Mouse (Mus musculus): ENCODE measurements around the gene Plppr2. TPM values are rescaled to one million over a fixed set of nuclear protein-coding genes. Genes with fewer than 3 reads are reported as not detected.

Gene Plppr2
- total and polyA plus RNA-seq, 3 experiments: 1.3 to 13.9 TPM; not detected in 1

DNA sequence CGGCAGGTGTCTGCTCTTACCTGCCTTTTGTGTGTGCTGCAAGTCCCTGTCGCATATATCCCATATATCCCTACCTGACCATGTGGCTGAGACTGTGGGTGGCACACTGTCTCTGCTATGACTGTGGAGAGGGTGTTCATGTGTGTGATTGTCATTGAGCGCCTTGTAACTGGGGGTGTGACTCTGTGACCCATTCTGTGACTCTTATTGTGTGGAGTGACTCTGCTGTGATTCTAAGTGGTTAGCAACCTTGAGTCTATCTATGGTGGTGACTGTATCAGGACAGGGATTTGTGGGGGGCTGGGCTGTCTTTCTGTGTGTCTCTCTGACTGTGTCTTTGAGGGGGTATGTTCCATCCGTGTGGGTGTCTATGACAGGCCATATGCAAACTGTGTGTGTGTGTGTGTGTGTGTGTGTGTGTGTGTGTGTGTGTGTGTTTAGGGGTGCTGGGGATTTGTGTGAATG is 910 bp downstream of the Plppr2 start:
- Histone ChIP-seq H3K4me3 (ENCODE audit: control insufficient read depth in 1 of 2, insufficient read depth in 1 of 2, low read depth in 2 of 2, low read length in 2 of 2) (no peak overlapping the region), H3K79me2 (ENCODE audit: control insufficient read depth, insufficient read depth, low read length, poor library complexity) (no peaks in the 10 kb centered on the region), H3K4me1 (ENCODE audit: control insufficient read depth in 1 of 2, insufficient read depth in 2 of 2, low read length in 2 of 2) (peaks cover 10 to 17% of the 10 kb centered on the region in 2 experiments), H3K27me3 (ENCODE audit: control insufficient read depth in 1 of 2, insufficient read depth in 2 of 2, low read length in 2 of 2) (no peaks in the 10 kb centered on the region), H3K27ac (ENCODE audit: control insufficient read depth, low read depth, low read length) (no peak overlapping the region), H3K9ac (ENCODE audit: control insufficient read depth, low read depth, low read length, poor library complexity, severe bottlenecking) (no peak overlapping the region), H3K9me3 (replicated peaks; ENCODE audit: insufficient read depth, low read length) (no peaks in the 10 kb centered on the region), H3K36me3 (ENCODE audit: control insufficient read depth in 1 of 2, insufficient read depth in 2 of 2, low read length in 2 of 2) (peaks cover 0 to 10% of the 10 kb centered on the region in 2 experiments; a peak in 2 of 4 replicates)
- DNase-seq (ENCODE audit: low read depth, low spot score): peak; percentile 45
- TF ChIP-seq RCOR1 (IDR thresholded peaks at IDR 0.05; ENCODE audit: low read depth, low read length): no peak
- no peak for TF ChIP-seq CTCF (IDR thresholded peaks at IDR 0.05 in 2 of 3, conservative IDR thresholded peaks at IDR 0.05 in 1 of 3; ENCODE audit: control insufficient read depth in 1 of 3, insufficient read depth in 1 of 3, low read depth in 2 of 3, low read length in 3 of 3, poor library complexity in 1 of 3, severe bottlenecking in 1 of 3)
- no peak for TF ChIP-seq ZKSCAN1 (IDR thresholded peaks at IDR 0.05; ENCODE audit: low read depth, low read length)
- no peak for TF ChIP-seq TCF12 (IDR thresholded peaks at IDR 0.05; ENCODE audit: low read depth, low read length)
- TF ChIP-seq ZNF384 (IDR thresholded peaks at IDR 0.05; ENCODE audit: low read depth, low read length): no peak
- no peak for TF ChIP-seq MYB (IDR thresholded peaks at IDR 0.05; ENCODE audit: low read depth, low read length)
- no peak for TF ChIP-seq USF2 (IDR thresholded peaks at IDR 0.05; ENCODE audit: borderline replicate concordance in 1 of 2, insufficient read depth in 1 of 2, low read depth in 1 of 2, low read length in 2 of 2)
- no peak for TF ChIP-seq E2F4 (IDR thresholded peaks at IDR 0.05; ENCODE audit: borderline replicate concordance, low read depth, low read length)
- TF ChIP-seq MYC (IDR thresholded peaks at IDR 0.05; ENCODE audit: low read depth, low read length): no peak
- TF ChIP-seq POLR2A (IDR thresholded peaks at IDR 0.05; ENCODE audit: control insufficient read depth in 1 of 2, insufficient read depth in 1 of 2, low read depth in 1 of 2, low read length in 2 of 2, poor library complexity in 1 of 2): no peak

- Histone ChIP-seq H3K9me3 (replicated peaks; ENCODE audit: insufficient read depth, low read length) (no peaks in the 10 kb centered on the region), H3K27me3 (ENCODE audit: control insufficient read depth in 1 of 2, insufficient read depth in 2 of 2, low read length in 2 of 2) (no peaks in the 10 kb centered on the region), H3K9ac (ENCODE audit: control insufficient read depth, low read depth, low read length, poor library complexity, severe bottlenecking) (no peak overlapping the region), H3K4me1 (ENCODE audit: control insufficient read depth in 1 of 2, insufficient read depth in 2 of 2, low read length in 2 of 2) (peaks cover 10 to 13% of the 10 kb centered on the region in 2 experiments), H3K4me3 (ENCODE audit: control insufficient read depth in 1 of 2, insufficient read depth in 1 of 2, low read depth in 2 of 2, low read length in 2 of 2) (no peak overlapping the region), H3K36me3 (ENCODE audit: control insufficient read depth in 1 of 2, insufficient read depth in 2 of 2, low read length in 2 of 2) (peaks cover 0 to 10% of the 10 kb centered on the region in 2 experiments; a peak in 2 of 4 replicates), H3K79me2 (ENCODE audit: control insufficient read depth, insufficient read depth, low read length, poor library complexity) (no peaks in the 10 kb centered on the region), H3K27ac (ENCODE audit: control insufficient read depth, low read depth, low read length) (no peak overlapping the region)
- no peak for DNase-seq (ENCODE audit: low read depth, low spot score)
- no peak for TF ChIP-seq POLR2AphosphoS5 (IDR thresholded peaks at IDR 0.05; ENCODE audit: borderline replicate concordance, low read depth, low read length)
- TF ChIP-seq USF1 (IDR thresholded peaks at IDR 0.05; ENCODE audit: low read depth, low read length): no peak
These were observed 1.5 kb downstream of the Plppr2 start for GRCm38 (mm10) chr9:21938234-21938855.

DNA sequence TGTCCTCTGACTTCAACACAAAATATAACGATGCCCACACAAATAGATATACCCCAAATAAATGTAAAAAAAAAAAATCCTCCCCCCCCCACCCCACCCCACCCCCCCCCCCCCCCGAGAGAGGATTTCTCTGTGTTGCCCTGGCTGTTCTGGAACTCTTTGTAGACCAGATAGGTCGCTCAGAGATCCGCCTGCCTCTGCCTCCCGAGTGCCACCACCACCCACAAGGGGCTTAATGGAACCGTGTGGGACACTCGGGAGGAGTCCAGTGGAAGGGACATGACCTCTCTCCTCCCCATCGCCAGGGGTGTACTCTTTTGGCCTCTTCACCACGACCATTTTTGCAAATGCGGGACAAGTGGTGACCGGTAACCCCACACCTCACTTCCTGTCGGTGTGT is 6.2 kb downstream of the Plppr2 start:
- Histone ChIP-seq H3K9ac (ENCODE audit: control insufficient read depth, low read depth, low read length, poor library complexity, severe bottlenecking) (no peak overlapping the region), H3K27me3 (ENCODE audit: control insufficient read depth in 1 of 2, insufficient read depth in 2 of 2, low read length in 2 of 2) (no peaks in the 10 kb centered on the region), H3K9me3 (replicated peaks; ENCODE audit: insufficient read depth, low read length) (no peaks in the 10 kb centered on the region), H3K4me3 (ENCODE audit: control insufficient read depth in 1 of 2, insufficient read depth in 1 of 2, low read depth in 2 of 2, low read length in 2 of 2) (no peak overlapping the region), H3K4me1 (ENCODE audit: control insufficient read depth in 1 of 2, insufficient read depth in 2 of 2, low read length in 2 of 2) (peaks cover 0 to 13% of the 10 kb centered on the region in 2 experiments; a peak in 2 of 4 replicates), H3K27ac (ENCODE audit: control insufficient read depth, low read depth, low read length) (no peak overlapping the region), H3K36me3 (ENCODE audit: control insufficient read depth in 1 of 2, insufficient read depth in 2 of 2, low read length in 2 of 2) (peaks cover 0 to 6% of the 10 kb centered on the region in 2 experiments; a peak in 2 of 4 replicates), H3K79me2 (ENCODE audit: control insufficient read depth, insufficient read depth, low read length, poor library complexity) (no peaks in the 10 kb centered on the region)
- DNase-seq (ENCODE audit: low read depth, low spot score): no peak
- TF ChIP-seq NELFE (IDR thresholded peaks at IDR 0.05; ENCODE audit: low read depth, low read length) (no peak), MYC (IDR thresholded peaks at IDR 0.05; ENCODE audit: low read depth, low read length) (no peak), TAL1 (IDR thresholded peaks at IDR 0.05; ENCODE audit: low read length) (no peak), TBP (IDR thresholded peaks at IDR 0.05; ENCODE audit: low read depth, low read length) (no peak), CTCF (IDR thresholded peaks at IDR 0.05 in 2 of 3, conservative IDR thresholded peaks at IDR 0.05 in 1 of 3; ENCODE audit: control insufficient read depth in 1 of 3, insufficient read depth in 1 of 3, low read depth in 2 of 3, low read length in 3 of 3, poor library complexity in 1 of 3, severe bottlenecking in 1 of 3) (no peak), POLR2AphosphoS5 (IDR thresholded peaks at IDR 0.05; ENCODE audit: borderline replicate concordance, low read depth, low read length) (no peak), KAT2A (conservative IDR thresholded peaks at IDR 0.05; ENCODE audit: low read depth, low read length) (no peak), SIN3A (IDR thresholded peaks at IDR 0.05; ENCODE audit: low read length) (no peak)
